Mouse (Mus musculus) spleen, postnatal 36 days (tissue): ENCODE results near the gene Zfp667.
A peak's percentile ranks its signal among the peaks of the same experiment; 100 is the strongest.
"Not testable (repeated sequence)": the region's sequence is repeated elsewhere in the genome, so short reads cannot be mapped to it uniquely, and the experiment has no call there.

Source experiments
- DNase-seq, 2 experiments: peaks; one replicate each; pipeline ENCODE4 v3.0.0; 2022; ENCODE audit warnings: low spot score in 2 of 2, mixed read lengths in 1 of 2

Zfp667 gene

GRCm38 (mm10) chr7:6285842-6286705 is at the start of gene Zfp667:
Zfp667 (plus strand) TSS chr7:6286579.
- peak; percentile 98 for DNase-seq

- no peak for DNase-seq
Measured at GRCm38 (mm10) chr7:6239787-6240186, 46.6 kb upstream of the Zfp667 start.

DNA sequence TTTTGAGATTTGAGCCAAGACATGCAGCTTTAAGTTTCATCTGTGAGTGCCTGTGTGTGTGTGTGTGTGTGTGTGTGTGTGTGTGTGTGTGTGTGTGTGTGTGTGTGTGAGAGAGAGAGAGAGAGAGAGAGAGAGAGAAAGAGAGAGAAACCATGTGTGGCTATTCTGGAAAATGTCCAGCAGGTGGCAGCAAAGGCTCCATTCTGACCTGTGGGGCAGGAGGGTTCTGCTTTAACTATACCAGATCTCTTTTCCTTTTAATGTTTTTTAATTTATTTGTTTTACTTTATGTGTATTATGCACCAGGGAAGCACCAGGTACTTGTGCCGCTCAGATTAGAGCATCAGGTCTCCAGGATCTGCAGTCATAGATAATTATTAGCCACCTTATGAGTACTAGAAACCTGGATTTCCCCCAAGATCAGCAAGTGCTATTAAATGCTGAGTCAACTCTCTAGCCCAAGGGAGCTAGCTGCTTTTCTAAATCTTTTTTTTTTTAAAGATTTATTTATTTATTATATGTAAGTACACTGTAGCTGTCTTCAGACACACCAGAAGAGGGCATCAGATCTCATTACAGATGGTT is 45.4 kb upstream of the Zfp667 start:
- peak in 1 of 2 experiments; percentile 32 for DNase-seq

DNA sequence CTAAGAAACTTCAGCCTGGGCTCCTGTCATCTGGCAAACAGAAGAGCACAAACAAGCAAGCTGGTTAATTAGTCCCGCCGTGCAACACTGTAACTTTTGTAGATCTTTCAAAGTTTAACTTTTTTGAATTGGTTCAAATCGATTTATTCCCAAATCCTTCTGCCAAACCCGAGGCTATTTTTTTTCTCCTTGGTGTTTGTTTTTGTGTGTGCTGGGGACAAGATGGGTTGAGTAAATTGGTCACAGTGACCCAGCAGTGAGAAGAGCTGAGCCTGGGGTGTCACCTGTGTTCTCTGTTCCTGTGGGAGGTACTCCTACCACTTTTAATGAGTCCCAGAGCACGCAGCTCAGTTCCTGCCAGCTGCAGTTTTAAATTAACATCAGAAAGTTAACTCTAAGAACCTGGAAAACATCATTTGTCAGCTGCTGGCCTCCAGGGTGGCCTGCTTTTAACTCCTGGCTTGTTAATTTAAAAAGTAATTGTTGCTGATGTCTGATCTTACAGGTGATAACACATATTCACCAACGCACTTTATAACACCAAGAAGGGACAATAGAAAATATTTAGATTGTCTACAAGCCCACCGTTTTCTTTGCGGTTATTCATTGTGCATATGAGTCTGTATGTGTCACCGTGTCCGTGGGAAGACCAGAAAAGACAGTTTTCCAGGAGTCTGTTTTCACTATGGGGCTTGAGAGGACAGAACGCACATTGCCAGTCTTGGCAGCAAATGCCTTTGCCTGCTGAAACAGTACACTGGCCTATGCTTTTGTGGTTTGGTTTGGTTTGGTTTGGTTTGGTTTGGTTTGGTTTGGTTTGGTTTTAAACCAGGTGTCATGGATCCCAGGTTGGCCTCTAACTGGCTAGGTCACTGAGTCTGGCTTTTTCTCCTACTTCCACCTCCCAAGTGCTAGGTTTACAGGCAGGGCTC is 41.8 kb upstream of the Zfp667 start:
- DNase-seq: no peak

GRCm38 (mm10) chr7:6252410-6252809 is 34.0 kb upstream of the Zfp667 start, which contains the start of gene Epp13:
Epp13 (plus strand) TSS chr7:6252710.
- DNase-seq: no peak

DNA sequence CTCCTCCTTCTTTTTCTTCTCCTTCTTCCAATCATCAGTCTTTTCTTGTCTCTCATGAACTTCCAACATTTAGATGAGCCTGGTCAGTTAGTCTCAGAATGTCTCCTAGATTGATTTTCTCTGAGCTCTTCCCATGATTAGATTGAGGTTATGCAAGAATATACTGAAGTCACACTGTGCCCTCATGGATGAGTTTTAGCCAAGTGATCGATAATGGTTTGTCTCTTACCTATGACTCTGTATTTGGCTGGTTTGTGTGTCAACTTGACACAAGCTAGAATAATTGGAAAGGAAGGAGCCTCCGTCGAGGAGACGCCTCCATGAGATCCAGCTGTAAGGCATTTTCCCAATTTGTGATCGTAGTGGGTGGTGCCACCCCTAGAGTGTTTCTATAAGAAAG is 31.9 kb upstream of the Zfp667 start:
- no peak for DNase-seq

DNA sequence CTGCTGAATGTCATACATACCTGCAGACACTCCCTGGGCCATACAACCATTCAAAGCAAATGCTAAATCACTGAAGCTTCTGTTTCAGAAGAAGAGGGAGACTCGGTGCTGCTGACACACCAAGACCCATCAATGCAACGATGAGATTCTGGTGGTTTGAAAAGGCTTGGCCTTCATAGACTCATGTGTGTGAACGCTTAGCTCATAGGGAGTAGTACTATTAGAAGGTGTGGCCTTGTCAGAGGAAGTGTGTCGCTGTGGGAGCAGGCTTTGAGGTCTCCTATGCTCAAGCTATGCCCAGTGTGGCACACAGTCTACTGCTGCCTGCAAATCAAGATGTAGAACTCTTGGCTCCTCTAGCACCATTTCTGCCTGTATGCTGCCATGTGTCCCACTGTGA is 29.0 kb upstream of the Zfp667 start:
- DNase-seq: no peak

- no peak for DNase-seq
Measured at GRCm38 (mm10) chr7:6258232-6259220, 27.9 kb upstream of the Zfp667 start.

DNA sequence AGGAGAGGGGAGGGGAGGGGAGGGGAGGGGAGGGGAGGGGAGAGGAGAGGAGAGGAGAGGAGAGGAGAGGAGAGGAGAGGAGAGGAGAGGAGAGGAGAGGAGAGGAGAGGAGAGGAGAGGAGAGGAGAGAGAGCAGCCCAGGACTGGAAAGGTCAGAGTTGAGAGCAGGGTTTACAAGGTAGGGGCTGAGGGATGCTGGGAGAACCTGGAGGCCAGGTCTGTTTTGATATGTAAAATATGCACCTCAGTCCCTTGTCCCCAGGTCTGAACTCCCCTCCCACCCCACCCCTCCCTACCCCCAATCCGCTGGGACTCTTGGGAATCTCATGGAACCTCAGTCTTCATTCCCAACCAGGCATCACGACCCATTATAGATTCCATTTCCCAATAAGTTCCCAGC is 26.4 kb upstream of the Zfp667 start:
- not testable (repeated sequence) for DNase-seq

GRCm38 (mm10) chr7:6262120-6262519 is 24.3 kb upstream of the Zfp667 start:
- no peak for DNase-seq

DNA sequence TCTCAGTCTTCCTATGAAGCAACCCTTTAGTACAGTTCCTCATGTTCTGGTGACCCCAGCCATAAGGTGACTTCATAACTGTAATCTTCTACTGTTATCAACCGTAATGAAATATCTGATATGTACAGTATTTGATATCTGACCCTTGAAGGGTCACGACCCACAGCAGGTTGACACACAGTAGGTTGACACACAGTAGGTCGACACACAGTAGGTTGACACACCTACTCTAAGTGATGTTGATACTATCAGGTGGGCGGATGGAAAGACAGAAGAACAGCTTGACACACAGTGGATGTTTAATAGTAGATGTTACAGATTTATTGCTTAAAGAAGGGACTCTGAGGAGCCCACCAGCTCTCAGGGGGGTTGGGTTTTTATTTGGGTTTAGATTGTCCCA is 23.4 kb upstream of the Zfp667 start:
- no peak for DNase-seq

DNA sequence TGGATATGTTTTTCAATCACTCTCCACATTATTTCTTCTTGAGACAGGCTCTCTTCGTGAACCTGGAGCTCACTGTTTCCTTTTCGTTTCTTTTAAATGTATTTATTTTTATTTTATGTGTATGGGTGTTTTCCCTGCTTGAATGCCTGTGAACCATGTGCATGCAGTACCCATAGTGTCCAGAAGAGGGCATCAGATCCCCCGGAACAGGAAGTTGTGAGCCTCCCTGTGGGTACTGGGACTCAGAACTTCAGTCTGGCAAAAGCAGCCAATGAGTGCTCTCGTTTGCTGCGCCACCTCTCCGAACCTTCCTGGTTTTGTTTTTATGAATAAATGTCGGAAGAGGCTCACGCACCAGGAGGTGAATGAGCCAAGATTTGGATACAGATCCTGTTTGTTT is 20.7 kb upstream of the Zfp667 start:
- DNase-seq: no peak

DNA sequence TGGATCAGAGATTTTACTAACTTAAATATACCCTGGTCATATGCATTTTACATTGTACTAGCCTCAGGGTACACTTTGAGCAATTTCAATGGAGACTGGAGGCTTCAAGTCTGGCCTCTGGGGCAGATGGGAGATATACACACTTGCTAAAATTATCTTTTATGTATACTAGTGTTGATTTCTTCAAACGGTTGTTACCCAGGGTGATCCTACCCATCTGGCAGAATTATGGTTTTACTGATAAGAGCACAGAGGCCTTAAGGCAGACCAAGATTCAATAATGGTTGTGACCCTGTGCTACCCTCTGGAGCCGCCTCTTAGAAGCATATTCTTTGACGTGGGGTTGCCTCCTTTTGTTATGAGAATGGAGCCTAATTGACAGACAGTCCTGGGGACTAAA is 8.5 kb upstream of the Zfp667 start:
- DNase-seq: no peak

GRCm38 (mm10) chr7:6282749-6283148 is 3.6 kb upstream of the Zfp667 start:
- DNase-seq: peak; percentile 69 to 76

DNA sequence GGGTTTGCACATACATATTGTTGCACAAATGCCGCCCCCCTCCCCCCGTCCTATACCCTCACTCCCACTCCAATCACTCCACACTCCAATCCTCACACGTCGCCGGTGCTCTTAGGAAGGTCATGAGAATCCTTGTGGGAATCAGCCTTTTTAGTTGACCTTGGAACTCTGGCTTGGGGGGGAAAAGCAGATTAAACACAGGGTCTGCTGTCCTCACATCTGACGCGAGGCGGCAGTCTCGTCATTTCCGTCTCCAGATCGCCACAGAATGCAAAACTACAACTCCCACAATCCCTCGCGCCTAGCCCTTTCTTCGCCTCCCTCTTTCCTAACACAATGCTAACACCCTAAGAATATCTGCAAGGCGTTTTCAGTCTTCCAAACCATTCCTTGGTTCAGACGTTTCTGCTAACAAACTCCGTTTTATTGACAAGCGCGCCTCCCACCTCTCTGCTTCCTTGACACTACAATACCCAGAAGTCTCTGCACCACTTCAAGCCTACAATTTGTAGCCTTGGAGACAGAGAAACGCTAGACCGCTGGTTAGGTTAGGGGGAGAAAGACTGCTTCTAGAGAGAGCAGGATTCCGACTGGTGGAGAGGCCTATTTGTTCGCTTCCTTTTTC is 2.8 kb upstream of the Zfp667 start:
- DNase-seq: peak; percentile 70 to 72

- no peak for DNase-seq
Measured at GRCm38 (mm10) chr7:6284442-6285012, 1.9 kb upstream of the Zfp667 start.

DNA sequence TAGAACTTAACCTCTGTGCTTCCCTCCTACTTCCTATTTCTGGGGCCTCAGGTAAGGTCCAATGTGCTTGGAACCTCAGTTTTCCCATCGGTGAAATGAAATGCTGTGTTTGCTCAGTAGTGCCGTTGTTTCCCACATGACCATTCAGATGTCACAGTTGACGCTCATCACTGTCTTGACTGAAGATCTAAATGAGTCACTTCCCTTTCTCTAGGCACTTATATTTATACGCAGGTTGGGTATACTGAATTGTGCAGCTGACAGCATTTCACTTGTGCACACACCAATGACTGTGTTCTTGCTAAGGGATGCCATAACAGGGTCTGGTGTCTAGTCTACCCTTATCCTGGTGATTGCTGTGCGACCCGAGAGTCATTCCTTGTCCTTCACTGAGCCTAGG is 1.0 kb upstream of the Zfp667 start:
- DNase-seq: no peak

DNA sequence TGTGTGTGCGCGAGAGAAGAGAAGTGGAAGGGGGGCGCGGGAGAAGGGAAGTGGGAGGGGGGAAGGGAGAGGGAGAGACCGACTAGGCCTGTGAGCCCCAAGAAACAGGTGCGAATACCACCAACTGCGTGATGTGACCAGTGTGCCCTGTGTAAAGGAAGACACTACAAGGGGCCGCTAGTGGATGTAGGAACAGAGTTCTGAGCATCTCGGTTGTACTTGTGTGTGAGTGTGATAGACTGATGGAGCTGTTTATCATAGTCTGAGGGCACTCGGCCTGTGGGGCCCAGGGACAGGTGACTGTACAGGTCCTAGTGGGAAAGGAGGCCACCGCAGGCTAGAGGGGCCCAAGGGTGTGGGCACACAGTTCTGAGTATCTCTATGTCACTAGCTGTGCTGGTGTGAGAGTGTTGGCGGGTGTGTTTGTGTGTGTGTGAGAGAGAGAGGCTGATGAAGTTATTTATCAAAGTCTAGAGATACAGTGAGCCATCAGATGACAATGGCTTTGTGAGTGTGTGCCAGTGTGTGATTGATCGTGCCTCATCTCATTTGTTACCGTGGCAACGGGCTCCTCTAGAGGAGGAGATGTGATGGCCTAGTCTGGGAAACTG is 647 bp downstream of the Zfp667 start:
- no peak for DNase-seq

- not testable (repeated sequence) for DNase-seq
Measured at GRCm38 (mm10) chr7:6291121-6291520, 4.7 kb downstream of the Zfp667 start.

DNA sequence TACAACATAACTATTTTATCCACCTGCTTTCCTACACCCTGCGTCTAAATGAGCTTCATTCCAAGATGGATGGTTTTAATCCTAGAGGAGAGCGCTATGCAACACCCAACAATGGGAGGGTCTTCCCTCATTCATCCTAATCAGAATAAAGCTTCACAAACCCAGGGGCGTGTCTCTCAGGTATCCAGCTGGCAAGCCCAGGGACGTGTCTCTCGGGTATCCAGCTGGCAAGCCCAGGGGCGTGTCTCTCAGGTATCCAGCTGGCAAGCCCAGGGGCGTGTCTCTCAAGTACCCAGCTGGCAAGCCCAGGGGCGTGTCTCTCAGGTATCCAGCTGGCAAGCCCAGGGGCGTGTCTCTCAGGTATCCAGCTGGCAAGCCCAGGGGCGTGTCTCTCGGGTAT is 14.4 kb downstream of the Zfp667 start:
- not testable (repeated sequence) for DNase-seq
